Mouse (Mus musculus) E14TG2a.4 (cell line): Measurements from ENCODE around the gene Rpl28.

ENCODE experiments used
- CTCF ChIP-seq: conservative IDR thresholded peaks from 2 replicates; pipeline ENCODE4 v1.5.1; 2014; ENCODE audit warnings: low read length
- POU5F1 ChIP-seq: IDR thresholded peaks from 2 replicates; pipeline ENCODE4 v1.6.1; 2014; ENCODE audit warnings: low read length, borderline replicate concordance

- TF ChIP-seq CTCF = no peak
- TF ChIP-seq POU5F1 = no peak
Observed at GRCm38 (mm10) chr7:4771202-4771601, 21.5 kb upstream of the Rpl28 start, which contains the start of gene Fam71e2.
